Mouse (Mus musculus): ENCODE results near the gene Olfr64. TPM values are rescaled to one million over a fixed set of nuclear protein-coding genes. Genes with fewer than 3 reads are reported as not detected.

Olfr64 gene
- total RNA-seq, 1 experiment from 2014 or later = not detected

GRCm38 (mm10) chr7:103843034-103843433 lies 51.3 kb downstream of the Olfr64 start, which contains the start of gene Hbb-bh1:
Gene Hbb-bh1 (minus strand): TSS chr7:103843164.
- ATAC-seq (replicated peaks; ENCODE audit: insufficient number of reproducible peaks, low FRiP score, low TSS enrichment, poor library complexity, severe bottlenecking) = no peak

DNA sequence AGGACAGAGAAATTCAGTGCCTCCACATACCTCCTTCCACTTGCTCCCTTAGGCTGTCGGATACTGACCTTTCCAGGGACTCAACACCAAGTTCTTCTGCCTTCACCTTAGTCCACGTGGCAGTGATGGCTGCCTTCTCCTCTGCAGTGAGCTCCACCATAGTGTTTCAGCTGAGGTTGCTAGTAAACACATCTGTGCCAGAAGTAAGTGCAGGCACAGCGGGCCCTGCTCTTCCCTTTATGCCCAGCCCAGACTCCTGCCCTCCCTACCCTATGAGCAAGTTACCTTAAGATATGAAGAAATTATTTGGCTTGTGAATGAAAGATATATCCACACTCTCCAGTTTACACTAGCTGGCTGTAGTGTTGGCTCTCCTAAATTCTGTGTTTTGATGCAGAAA lies 54.0 kb downstream of the Olfr64 start, which contains the start of gene Hbb-bh2:
Gene Hbb-bh2 (minus strand): TSS at position 253 of the 400 bp plus-strand sequence.
- ATAC-seq (replicated peaks; ENCODE audit: insufficient number of reproducible peaks, low FRiP score, low TSS enrichment, poor library complexity, severe bottlenecking) = no peak

Other genes starting within 250 kb of the Olfr64 start
- gene Olfr623, start 230.8 kb downstream of the Olfr64 start, total RNA-seq (2017) = not detected in 3 replicates
- gene Olfr624, start 223.3 kb downstream of the Olfr64 start, total RNA-seq (2017) = not detected in 3 replicates
- not detected in 3 replicates for gene Olfr625-ps1, start 211.8 kb downstream of the Olfr64 start, total RNA-seq (2017)
- not detected in 3 replicates for gene Olfr243, start 179.8 kb downstream of the Olfr64 start, total RNA-seq (2017)
- not detected in 3 replicates for gene Olfr628, start 164.1 kb downstream of the Olfr64 start, total RNA-seq (2017)
- gene Olfr629, start 149.5 kb downstream of the Olfr64 start, total RNA-seq (2017) = 0.39 TPM in 1 of 3 replicates, not detected in the others
- gene Olfr630, start 137.2 kb downstream of the Olfr64 start, total RNA-seq (2017) = not detected in 3 replicates
- gene Olfr69, start 122.9 kb downstream of the Olfr64 start, total RNA-seq (2017) = not detected in 3 replicates
- gene Olfr68, start 114.8 kb downstream of the Olfr64 start, total RNA-seq (2017) = not detected in 3 replicates
- gene Olfr67, start 102.7 kb downstream of the Olfr64 start, total RNA-seq (2017) = not detected in 3 replicates
- gene Hbb-bt, start 80.5 kb downstream of the Olfr64 start, total RNA-seq (2017) = 142 to 1,259 TPM (median 1,026 TPM) in 3 replicates
- gene Hbb-bs, start 66.4 kb downstream of the Olfr64 start, total RNA-seq (2017) = 710 to 7,610 TPM (median 7,195 TPM) in 3 replicates
- not detected in 3 replicates for gene Hbb-bh2, start 54.0 kb downstream of the Olfr64 start, total RNA-seq (2017)
- not detected in 3 replicates for gene Hbb-bh1, start 51.3 kb downstream of the Olfr64 start, total RNA-seq (2017)
- gene Hbb-y, start 41.3 kb downstream of the Olfr64 start, total RNA-seq (2017) = not detected in 3 replicates
- gene Olfr66, start 8.2 kb downstream of the Olfr64 start, total RNA-seq (2017) = not detected in 3 replicates
- gene Olfr65, start 9.0 kb upstream of the Olfr64 start, total RNA-seq (2017) = not detected in 3 replicates
- gene Olfr631, start 34.3 kb upstream of the Olfr64 start, total RNA-seq (2017) = not detected in 3 replicates
- gene Olfr632, start 39.9 kb upstream of the Olfr64 start, total RNA-seq (2017) = not detected in 3 replicates
- gene Olfr633, start 50.0 kb upstream of the Olfr64 start, total RNA-seq (2017) = not detected in 3 replicates
- 0.11 TPM in 1 of 3 replicates, not detected in the others for gene Olfr635, start 76.7 kb upstream of the Olfr64 start, total RNA-seq (2017)
- not detected in 3 replicates for gene Olfr638, start 104.3 kb upstream of the Olfr64 start, total RNA-seq (2017)
- not detected in 3 replicates for gene Olfr639, start 122.8 kb upstream of the Olfr64 start, total RNA-seq (2017)
- not detected in 3 replicates for gene Olfr640, start 131.1 kb upstream of the Olfr64 start, total RNA-seq (2017)
- not detected in 3 replicates for gene Olfr641, start 141.0 kb upstream of the Olfr64 start, total RNA-seq (2017)
- gene Olfr642, start 158.2 kb upstream of the Olfr64 start, total RNA-seq (2017) = not detected in 3 replicates
- not detected in 3 replicates for gene 4930516K23Rik, start 167.0 kb upstream of the Olfr64 start, total RNA-seq (2017)
- gene Olfr644, start 177.4 kb upstream of the Olfr64 start, total RNA-seq (2017) = not detected in 3 replicates
- not detected in 3 replicates for gene Olfr645, start 191.0 kb upstream of the Olfr64 start, total RNA-seq (2017)
- gene Olfr646, start 210.4 kb upstream of the Olfr64 start, total RNA-seq (2017) = not detected in 3 replicates
- not detected in 3 replicates for gene Ubqln5, start 235.3 kb upstream of the Olfr64 start, total RNA-seq (2017)
- not detected in 3 replicates for gene Olfr643, start 242.9 kb upstream of the Olfr64 start, total RNA-seq (2017)
- 0.21 TPM in 1 of 3 replicates, not detected in the others for gene Ubqln3, start 248.8 kb upstream of the Olfr64 start, total RNA-seq (2017)

Measured in monocyte, adult 5-6 weeks (primary cell).